Mouse (Mus musculus): ENCODE results near the gene Lrrk2. TPM values are rescaled to one million over a fixed set of nuclear protein-coding genes. Genes with fewer than 3 reads are reported as not detected.

The Lrrk2 gene
- total RNA-seq, 1 experiment = 6.0 TPM

DNA sequence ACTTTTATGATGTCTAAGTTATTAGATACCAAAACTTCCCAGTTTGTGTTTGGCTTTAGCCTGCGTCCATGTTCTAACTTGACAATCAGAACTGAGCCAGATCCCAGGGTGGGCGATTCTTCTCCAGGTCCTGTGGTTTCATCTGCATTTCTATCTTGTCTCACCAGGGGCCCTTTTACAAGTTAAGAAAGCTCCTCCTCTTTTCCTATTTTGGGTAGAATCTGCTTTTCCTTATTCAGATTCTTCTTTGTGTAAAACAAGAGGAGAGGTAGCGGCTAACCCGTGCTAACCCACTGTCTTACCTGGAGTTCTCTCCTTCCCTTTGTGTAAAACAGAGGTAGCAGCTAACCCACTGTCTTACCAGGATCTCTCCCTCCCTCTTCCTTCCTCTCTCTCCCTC is 99.1 kb downstream of the Lrrk2 start:
- DNase-seq (ENCODE audit: low read depth, low spot score) = no peak
- Histone ChIP-seq H3K9ac (ENCODE audit: insufficient read depth, low read depth, low read length, poor library complexity, severe bottlenecking) (no peak overlapping the region), H3K9me3 (ENCODE audit: control insufficient read depth, insufficient read depth, low read depth, low read length) (no peaks in the 10 kb centered on the region), H3K4me3 (ENCODE audit: insufficient read depth in 1 of 2, low read depth in 1 of 2, low read length in 2 of 2, poor library complexity in 1 of 2, severe bottlenecking in 1 of 2) (no peak overlapping the region), H3K4me1 (ENCODE audit: control insufficient read depth in 2 of 2, insufficient read depth in 2 of 2, low read length in 2 of 2, poor library complexity in 1 of 2) (peaks cover 0 to 1% of the 10 kb centered on the region in 2 experiments; a peak in 2 of 4 replicates), H3K36me3 (ENCODE audit: control insufficient read depth, insufficient read depth, low read length, poor library complexity, severe bottlenecking) (no peaks in the 10 kb centered on the region), H3K27ac (ENCODE audit: insufficient read depth, low read depth, low read length, poor library complexity, severe bottlenecking) (no peak overlapping the region)
- in situ Hi-C loops (cut with MboI; ENCODE audit: low sequenced_read_pairs in 2 of 2, unreplicated experiment in 2 of 2) = no loop called here
- TF ChIP-seq MAFK (IDR thresholded peaks at IDR 0.05; ENCODE audit: insufficient read depth, low read depth, low read length) (no peak), CHD2 (IDR thresholded peaks at IDR 0.05; ENCODE audit: low read depth, low read length) (no peak), HCFC1 (IDR thresholded peaks at IDR 0.05; ENCODE audit: borderline replicate concordance, insufficient read depth, low read length) (no peak)

DNA sequence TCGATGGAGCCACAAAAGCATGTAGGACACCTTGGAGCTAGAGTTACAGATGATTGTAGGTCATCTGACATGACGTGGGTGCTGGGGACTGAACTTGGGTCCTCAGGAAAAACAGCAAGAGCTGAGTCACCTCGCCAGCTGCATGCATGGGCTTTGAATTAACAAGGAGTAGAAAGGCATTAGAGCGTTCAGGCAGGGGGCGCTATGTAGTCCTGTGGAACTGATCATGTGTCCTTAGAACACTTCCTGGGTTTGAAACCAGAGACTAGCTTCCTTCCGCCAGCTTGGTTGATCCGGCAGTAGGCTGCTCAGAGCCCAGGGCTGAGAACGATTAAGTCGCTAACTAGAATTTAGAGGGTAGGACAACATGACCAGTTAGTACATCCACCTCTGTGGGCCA is 106.2 kb downstream of the Lrrk2 start:
- H3K4me1 ChIP-seq (ENCODE audit: control insufficient read depth in 2 of 2, insufficient read depth in 2 of 2, low read length in 2 of 2, poor library complexity in 1 of 2) = no peaks in the 10 kb centered on the region; a peak in 1 of 4 replicates
- H3K9ac ChIP-seq (ENCODE audit: insufficient read depth, low read depth, low read length, poor library complexity, severe bottlenecking) = no peak overlapping the region
- no peak overlapping the region for H3K27ac ChIP-seq (ENCODE audit: insufficient read depth, low read depth, low read length, poor library complexity, severe bottlenecking)
- H3K36me3 ChIP-seq (ENCODE audit: control insufficient read depth, insufficient read depth, low read length, poor library complexity, severe bottlenecking) = no peaks in the 10 kb centered on the region
- in situ Hi-C loops (cut with MboI; ENCODE audit: low sequenced_read_pairs in 2 of 2, unreplicated experiment in 2 of 2) = loop anchor here in 1 of 2 experiments (25.0 kb wide), 1 partner anchor 458 kb away; no protein-coding TSS in a partner anchor
- H3K4me3 ChIP-seq (ENCODE audit: insufficient read depth in 1 of 2, low read depth in 1 of 2, low read length in 2 of 2, poor library complexity in 1 of 2, severe bottlenecking in 1 of 2) = no peak overlapping the region
- peak; percentile 36 for DNase-seq (ENCODE audit: low read depth, low spot score)
- TF ChIP-seq CHD2 (IDR thresholded peaks at IDR 0.05; ENCODE audit: low read depth, low read length) (no peak), ZNF384 (IDR thresholded peaks at IDR 0.05; ENCODE audit: low read depth, low read length) (no peak), ZC3H11A (IDR thresholded peaks at IDR 0.05; ENCODE audit: borderline replicate concordance, low read depth, low read length) (no peak)
- no peaks in the 10 kb centered on the region for H3K9me3 ChIP-seq (ENCODE audit: control insufficient read depth, insufficient read depth, low read depth, low read length)

DNA sequence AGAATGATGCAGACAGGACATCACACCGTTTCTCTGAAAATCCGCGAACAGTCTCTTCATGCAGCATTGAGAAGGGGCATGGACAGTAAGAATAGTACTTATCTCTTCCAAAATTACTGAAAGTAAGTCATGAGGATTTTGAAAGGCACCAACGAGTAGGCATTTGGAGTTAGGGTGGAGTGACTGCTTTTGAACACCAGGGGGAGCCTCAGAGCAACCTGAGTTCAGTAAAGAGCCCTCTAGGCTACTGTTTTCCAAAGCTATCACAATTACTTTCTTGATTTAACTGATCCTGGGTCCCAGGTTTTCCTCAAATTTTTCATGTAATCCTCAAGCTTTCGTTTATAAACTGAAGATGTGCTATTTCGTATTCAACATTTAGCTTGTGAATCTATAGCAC is 108.2 kb downstream of the Lrrk2 start:
- DNase-seq (ENCODE audit: low read depth, low spot score) = peak; percentile 51
- Histone ChIP-seq H3K9me3 (ENCODE audit: control insufficient read depth, insufficient read depth, low read depth, low read length) (no peaks in the 10 kb centered on the region), H3K4me1 (ENCODE audit: control insufficient read depth in 2 of 2, insufficient read depth in 2 of 2, low read length in 2 of 2, poor library complexity in 1 of 2) (no peaks in the 10 kb centered on the region; a peak in 1 of 4 replicates), H3K27ac (ENCODE audit: insufficient read depth, low read depth, low read length, poor library complexity, severe bottlenecking) (no peak overlapping the region), H3K36me3 (ENCODE audit: control insufficient read depth, insufficient read depth, low read length, poor library complexity, severe bottlenecking) (no peaks in the 10 kb centered on the region), H3K9ac (ENCODE audit: insufficient read depth, low read depth, low read length, poor library complexity, severe bottlenecking) (no peak overlapping the region), H3K4me3 (ENCODE audit: insufficient read depth in 1 of 2, low read depth in 1 of 2, low read length in 2 of 2, poor library complexity in 1 of 2, severe bottlenecking in 1 of 2) (no peak overlapping the region)
- in situ Hi-C loops (cut with MboI; ENCODE audit: low sequenced_read_pairs in 2 of 2, unreplicated experiment in 2 of 2) = loop anchor here in 1 of 2 experiments (25.0 kb wide), 1 partner anchor 456 kb away; no protein-coding TSS in a partner anchor
- TF ChIP-seq HCFC1 (IDR thresholded peaks at IDR 0.05; ENCODE audit: borderline replicate concordance, insufficient read depth, low read length) (no peak), CHD2 (IDR thresholded peaks at IDR 0.05; ENCODE audit: low read depth, low read length) (no peak), ZC3H11A (IDR thresholded peaks at IDR 0.05; ENCODE audit: borderline replicate concordance, low read depth, low read length) (0 out of 2 replicates have a peak, but pooled peaks have one; percentile 29), MAFK (IDR thresholded peaks at IDR 0.05; ENCODE audit: insufficient read depth, low read depth, low read length) (no peak), ZNF384 (IDR thresholded peaks at IDR 0.05; ENCODE audit: low read depth, low read length) (no peak)

DNA sequence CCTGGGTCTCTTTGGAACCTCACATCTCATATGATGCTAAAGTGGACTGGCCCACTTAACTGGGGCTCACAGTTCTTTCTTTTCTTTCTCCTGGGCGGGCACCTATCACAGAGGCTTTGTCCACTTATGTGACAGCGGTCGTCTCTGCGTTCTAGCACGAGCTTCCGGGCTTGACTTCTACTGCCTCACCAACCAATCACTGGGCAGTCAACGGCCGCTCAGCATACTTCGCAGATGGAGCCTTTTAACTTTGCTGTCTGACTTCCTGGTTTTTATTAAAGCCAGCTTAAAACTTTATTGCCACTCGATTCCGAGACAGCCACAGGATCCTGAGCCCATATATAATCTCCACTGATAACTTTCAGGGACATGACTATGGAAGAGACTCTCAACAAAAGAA is 115.4 kb downstream of the Lrrk2 start:
- TF ChIP-seq ZC3H11A (IDR thresholded peaks at IDR 0.05; ENCODE audit: borderline replicate concordance, low read depth, low read length) (no peak), MAFK (IDR thresholded peaks at IDR 0.05; ENCODE audit: insufficient read depth, low read depth, low read length) (no peak), HCFC1 (IDR thresholded peaks at IDR 0.05; ENCODE audit: borderline replicate concordance, insufficient read depth, low read length) (no peak), ZNF384 (IDR thresholded peaks at IDR 0.05; ENCODE audit: low read depth, low read length) (no peak), CHD2 (IDR thresholded peaks at IDR 0.05; ENCODE audit: low read depth, low read length) (no peak)
- Histone ChIP-seq H3K4me3 (ENCODE audit: insufficient read depth in 1 of 2, low read depth in 1 of 2, low read length in 2 of 2, poor library complexity in 1 of 2, severe bottlenecking in 1 of 2) (no peak overlapping the region), H3K9ac (ENCODE audit: insufficient read depth, low read depth, low read length, poor library complexity, severe bottlenecking) (no peak overlapping the region), H3K9me3 (ENCODE audit: control insufficient read depth, insufficient read depth, low read depth, low read length) (no peaks in the 10 kb centered on the region), H3K4me1 (ENCODE audit: control insufficient read depth in 2 of 2, insufficient read depth in 2 of 2, low read length in 2 of 2, poor library complexity in 1 of 2) (no peaks in the 10 kb centered on the region), H3K36me3 (ENCODE audit: control insufficient read depth, insufficient read depth, low read length, poor library complexity, severe bottlenecking) (no peaks in the 10 kb centered on the region), H3K27ac (ENCODE audit: insufficient read depth, low read depth, low read length, poor library complexity, severe bottlenecking) (no peak overlapping the region)
- in situ Hi-C loops (cut with MboI; ENCODE audit: low sequenced_read_pairs in 2 of 2, unreplicated experiment in 2 of 2) = loop anchor here in 1 of 2 experiments (25.0 kb wide), 1 partner anchor 449 kb away; no protein-coding TSS in a partner anchor
- DNase-seq (ENCODE audit: low read depth, low spot score) = no peak

DNA sequence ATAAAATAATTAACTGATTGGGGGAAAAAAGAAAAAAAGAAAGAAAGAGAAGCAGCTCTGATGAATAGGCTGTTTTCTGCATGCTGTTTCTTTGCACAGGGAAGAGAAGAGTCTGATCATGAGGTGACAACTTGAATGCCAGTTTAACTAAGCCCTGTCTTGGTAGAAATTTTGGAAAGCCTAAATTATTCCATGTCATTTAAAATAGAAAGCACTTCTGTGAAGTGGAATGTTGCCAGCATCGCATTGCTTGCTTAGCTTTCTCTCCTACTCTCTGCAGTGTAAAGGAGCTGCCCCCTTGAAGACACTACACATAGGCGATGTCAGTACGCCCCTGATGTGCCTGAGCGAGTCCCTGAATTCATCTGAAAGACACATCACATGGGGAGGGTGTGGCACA is 133.5 kb downstream of the Lrrk2 start:
- no peak for DNase-seq (ENCODE audit: low read depth, low spot score)
- no peaks in the 10 kb centered on the region for H3K4me1 ChIP-seq (ENCODE audit: control insufficient read depth in 2 of 2, insufficient read depth in 2 of 2, low read length in 2 of 2, poor library complexity in 1 of 2)
- no peaks in the 10 kb centered on the region for H3K9me3 ChIP-seq (ENCODE audit: control insufficient read depth, insufficient read depth, low read depth, low read length)
- no peaks in the 10 kb centered on the region for H3K36me3 ChIP-seq (ENCODE audit: control insufficient read depth, insufficient read depth, low read length, poor library complexity, severe bottlenecking)
- TF ChIP-seq MAFK (IDR thresholded peaks at IDR 0.05; ENCODE audit: insufficient read depth, low read depth, low read length) = no peak
- TF ChIP-seq HCFC1 (IDR thresholded peaks at IDR 0.05; ENCODE audit: borderline replicate concordance, insufficient read depth, low read length) = no peak
- TF ChIP-seq ZC3H11A (IDR thresholded peaks at IDR 0.05; ENCODE audit: borderline replicate concordance, low read depth, low read length) = no peak
- no peak for TF ChIP-seq CHD2 (IDR thresholded peaks at IDR 0.05; ENCODE audit: low read depth, low read length)
- no peak overlapping the region for H3K4me3 ChIP-seq (ENCODE audit: insufficient read depth in 1 of 2, low read depth in 1 of 2, low read length in 2 of 2, poor library complexity in 1 of 2, severe bottlenecking in 1 of 2)
- H3K9ac ChIP-seq (ENCODE audit: insufficient read depth, low read depth, low read length, poor library complexity, severe bottlenecking) = no peak overlapping the region
- in situ Hi-C loops (cut with MboI; ENCODE audit: low sequenced_read_pairs in 2 of 2, unreplicated experiment in 2 of 2) = no loop called here
- H3K27ac ChIP-seq (ENCODE audit: insufficient read depth, low read depth, low read length, poor library complexity, severe bottlenecking) = no peak overlapping the region

Data from ES-E14 (cell line).